Mouse (Mus musculus) megakaryocyte, embryonic 14.5 days (primary cell): Measurements from ENCODE around the gene Ubtf. TPM values are rescaled to one million over a fixed set of nuclear protein-coding genes. Genes with fewer than 3 reads are reported as not detected.

Experiments
- H3K27me3 ChIP-seq: replicated peaks from 2 replicates; pipeline ENCODE3; 2012; ENCODE audit warnings: inconsistent platforms
- H3K36me3 ChIP-seq: replicated peaks from 2 replicates; pipeline ENCODE3; 2012; ENCODE audit warnings: low read length, inconsistent platforms, mixed read lengths
- H3K4me1 ChIP-seq: 2 replicates; pipeline ENCODE4 v1.6.1; 2012; ENCODE audit warnings: inconsistent platforms
- H3K4me3 ChIP-seq: replicated peaks from 2 replicates; pipeline ENCODE3; 2012; ENCODE audit warnings: moderate library complexity, mild to moderate bottlenecking, inconsistent platforms
- H3K9me3 ChIP-seq: 2 replicates; pipeline ENCODE4 v1.6.1; 2012; ENCODE audit warnings: inconsistent platforms
- FLI1 ChIP-seq: IDR thresholded peaks from 2 replicates; pipeline ENCODE4 v1.6.1; 2012; ENCODE audit warnings: low read length, inconsistent platforms, mixed read lengths
- GATA1 ChIP-seq: IDR thresholded peaks from 3 replicates; pipeline ENCODE4 v1.6.1; 2012; ENCODE audit warnings: mixed read lengths, low read length, inconsistent platforms, borderline replicate concordance
- polyA plus RNA-seq: library from polyadenylated mRNA; stranded (reverse); fragments of >175 nt; gene quantifications from 2 replicates; pipeline ENCODE4 v1.2.3, GENCODE M21; 2012; ENCODE audit warnings: low replicate concordance; ENCODE audit not compliant: insufficient read depth

The Ubtf gene
- polyA plus RNA-seq, 1 experiment: 85.8 TPM

DNA sequence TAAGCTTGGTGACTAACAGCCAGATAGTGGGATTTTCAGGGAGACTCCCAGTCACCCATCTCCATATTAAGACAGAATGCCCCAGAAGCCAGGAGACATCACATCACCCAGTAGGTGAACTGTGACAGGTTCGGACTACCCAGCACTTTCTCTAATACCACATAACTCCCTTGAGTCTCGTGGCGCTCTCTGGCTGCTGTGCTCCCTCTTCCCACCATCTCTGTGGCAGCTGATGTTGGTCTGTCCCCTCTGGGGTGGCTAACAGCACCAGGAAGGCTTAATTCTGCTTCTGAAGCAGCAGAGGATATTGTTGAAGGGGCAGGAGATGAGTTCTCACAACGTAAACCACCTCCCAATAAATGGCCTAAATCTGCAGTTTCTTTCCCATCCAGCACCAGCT lies 7.6 kb downstream of the Ubtf start:
- Histone ChIP-seq H3K27me3 (no peaks in the 10 kb centered on the region), H3K9me3 (no peaks in the 10 kb centered on the region), H3K36me3 (peaks cover 89% of the 10 kb centered on the region), H3K4me1 (peaks cover 88% of the 10 kb centered on the region), H3K4me3 (no peak overlapping the region)
- TF ChIP-seq GATA1 (no peak), FLI1 (no peak)

DNA sequence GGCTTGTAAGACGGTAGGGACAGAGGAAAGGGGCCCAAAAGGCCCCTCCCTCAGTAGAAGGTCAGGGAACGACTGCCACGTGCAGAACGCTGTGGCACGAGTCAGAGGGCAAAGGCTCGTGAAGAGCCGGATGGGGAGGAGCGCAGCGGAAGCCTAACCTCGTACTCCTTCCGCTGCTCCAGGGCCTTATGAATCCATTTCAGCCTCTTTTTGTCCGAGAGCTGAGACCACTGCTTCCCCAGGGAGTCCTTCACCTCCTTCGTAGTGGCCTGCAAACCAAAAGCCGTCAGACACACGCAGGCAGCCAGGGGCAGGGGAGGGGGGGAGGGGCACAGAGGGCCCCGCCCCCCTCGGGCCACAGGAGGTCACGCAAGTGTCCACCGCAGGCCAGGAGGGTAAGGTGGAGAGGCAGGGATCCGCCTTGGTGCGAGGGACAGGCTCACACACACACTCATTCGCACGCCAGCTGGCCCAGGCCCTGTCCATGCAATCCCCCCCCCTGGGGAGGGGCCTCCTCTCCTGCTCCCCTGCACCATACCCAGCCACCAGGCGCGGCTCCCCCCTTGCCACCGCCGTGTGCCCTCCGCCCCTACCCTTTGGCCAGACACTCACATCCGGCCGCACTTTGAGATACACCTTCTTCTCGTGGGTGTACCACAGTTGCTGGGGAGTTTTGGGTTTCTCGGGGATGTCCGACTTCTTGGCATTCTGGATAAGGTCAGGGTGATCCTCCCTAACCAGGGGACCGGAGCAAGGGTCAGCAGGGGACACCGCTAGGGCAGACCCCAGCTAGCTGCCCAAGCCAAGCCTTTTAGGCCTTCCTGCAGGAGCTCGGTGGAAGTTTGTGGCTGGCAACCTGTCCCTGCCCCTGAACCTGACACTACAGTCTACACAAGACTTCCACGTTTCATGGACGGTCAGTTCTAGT lies 8.5 kb downstream of the Ubtf start:
- no peaks in the 10 kb centered on the region for H3K9me3 ChIP-seq
- no peak overlapping the region for H3K4me3 ChIP-seq
- peaks cover 92% of the 10 kb centered on the region for H3K4me1 ChIP-seq

DNA sequence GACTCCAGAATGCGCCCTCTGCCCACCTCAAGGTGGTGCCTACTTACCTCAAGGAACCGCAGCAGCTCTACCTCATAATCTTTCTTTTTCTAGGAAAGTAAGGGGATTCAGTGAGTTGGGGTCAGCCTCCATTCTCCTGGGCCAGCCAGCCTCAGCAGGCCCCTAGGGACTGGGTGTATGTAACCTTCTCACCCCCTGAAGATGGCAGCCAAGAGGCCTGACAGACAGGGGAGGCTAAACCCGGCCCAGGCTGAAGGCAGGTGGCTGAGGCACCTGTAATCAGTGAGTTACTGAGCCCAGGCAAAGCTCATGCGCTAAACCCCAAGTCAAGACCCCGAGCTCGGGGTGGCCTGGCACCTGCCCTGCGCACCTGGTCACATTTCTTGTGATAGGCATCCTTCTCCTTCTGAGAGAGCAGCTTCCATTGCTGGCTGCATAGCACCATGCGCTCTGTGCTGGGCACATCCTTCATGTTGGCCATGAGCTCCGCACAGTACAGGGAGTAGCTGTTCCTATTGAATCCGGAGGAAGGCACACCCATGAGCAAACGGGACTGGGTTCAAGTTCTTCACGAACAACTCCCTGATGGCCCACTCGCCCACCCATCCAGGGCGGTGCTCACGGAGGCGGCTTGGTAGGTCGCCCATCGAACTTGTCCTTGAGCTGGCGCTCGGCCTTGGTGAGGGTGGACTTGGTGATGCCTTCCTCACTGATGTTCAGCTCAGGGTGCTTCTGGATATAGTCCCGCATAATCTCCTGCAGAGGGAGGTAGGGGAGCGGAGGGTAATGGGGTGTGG lies 9.5 kb downstream of the Ubtf start:
- peaks cover 96% of the 10 kb centered on the region for H3K36me3 ChIP-seq
- TF ChIP-seq FLI1 (no peak), GATA1 (no peak)
- no peaks in the 10 kb centered on the region for H3K27me3 ChIP-seq
- peak overlapping the region; percentile 89 for H3K4me3 ChIP-seq
- H3K9me3 ChIP-seq: no peaks in the 10 kb centered on the region
- peaks cover 86% of the 10 kb centered on the region for H3K4me1 ChIP-seq

More for the DNA sequence above, 8.5 kb downstream of the Ubtf start:
- TF ChIP-seq GATA1 (no peak), FLI1 (no peak)
- peaks cover 98% of the 10 kb centered on the region for H3K36me3 ChIP-seq
- no peaks in the 10 kb centered on the region for H3K27me3 ChIP-seq

DNA sequence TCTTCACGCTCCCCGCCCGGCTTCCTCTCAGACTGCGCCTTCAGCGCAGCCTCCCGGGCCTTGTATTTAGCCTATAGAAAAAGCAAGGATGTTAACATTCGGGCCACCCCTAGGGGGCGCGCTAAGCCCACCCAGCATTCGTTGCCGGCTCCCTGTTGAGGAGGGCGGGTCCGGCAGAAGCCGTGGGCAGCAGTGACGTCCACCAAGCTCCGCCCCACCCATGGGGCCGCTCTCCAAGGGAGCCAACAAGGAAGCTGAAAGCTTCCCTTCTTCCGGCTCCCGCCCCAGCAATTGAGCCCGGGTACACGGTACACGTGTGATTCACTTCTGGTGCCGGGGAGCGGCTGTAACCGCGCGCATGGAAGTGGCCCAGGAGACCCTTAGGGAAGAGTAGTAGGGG lies 10.6 kb downstream of the Ubtf start:
- Histone ChIP-seq H3K4me3 (peak overlapping the region; percentile 89), H3K27me3 (no peaks in the 10 kb centered on the region), H3K36me3 (peaks cover 89% of the 10 kb centered on the region), H3K4me1 (peaks cover 76% of the 10 kb centered on the region), H3K9me3 (no peaks in the 10 kb centered on the region)
- TF ChIP-seq GATA1 (no peak), FLI1 (no peak; the same call in 1 of the 2 replicates)

DNA sequence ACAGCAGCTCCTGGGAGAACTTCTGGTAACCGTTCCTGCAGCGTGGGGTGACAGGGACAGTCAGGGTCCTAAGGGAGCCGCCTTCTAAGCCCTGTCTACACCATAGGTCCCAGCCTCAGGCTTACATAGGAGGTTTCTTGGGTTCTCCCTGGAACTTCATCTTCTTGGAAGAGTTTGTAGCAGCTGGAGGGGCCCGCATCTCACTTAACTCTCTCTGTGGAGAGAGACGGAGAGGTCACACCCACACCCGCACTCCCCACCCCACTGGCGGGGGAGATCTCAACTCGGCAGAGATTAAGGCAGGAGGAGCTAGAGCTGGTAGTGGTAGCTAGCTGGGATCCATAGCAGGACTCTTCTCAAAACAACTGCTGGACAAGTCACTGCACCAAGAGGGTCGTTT lies 11.4 kb downstream of the Ubtf start:
- no peaks in the 10 kb centered on the region for H3K9me3 ChIP-seq
- H3K4me1 ChIP-seq: peaks cover 69% of the 10 kb centered on the region
- no peaks in the 10 kb centered on the region for H3K27me3 ChIP-seq
- no peak for TF ChIP-seq GATA1
- no peak for TF ChIP-seq FLI1
- peaks cover 80% of the 10 kb centered on the region for H3K36me3 ChIP-seq
- no peak overlapping the region for H3K4me3 ChIP-seq

DNA sequence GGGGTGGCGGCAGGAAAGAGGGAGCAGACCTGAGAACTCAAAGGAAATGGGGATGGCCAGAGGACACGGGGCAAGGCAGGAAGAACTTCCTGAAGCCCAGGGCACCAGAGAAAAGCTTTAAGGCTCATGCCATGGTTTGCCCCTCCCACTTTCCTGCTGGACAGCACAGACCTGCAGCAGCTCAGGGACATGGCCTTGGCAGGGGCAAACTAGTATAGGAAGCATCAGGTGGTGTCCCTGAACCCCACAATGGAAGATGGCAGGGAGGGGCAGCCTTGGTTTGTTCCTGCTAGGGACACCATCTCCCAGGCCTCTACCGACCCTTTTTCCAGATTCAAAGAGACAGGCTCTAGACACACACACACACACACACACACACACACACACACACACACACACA lies 14.2 kb downstream of the Ubtf start:
- Histone ChIP-seq H3K4me3 (no peak overlapping the region), H3K9me3 (no peaks in the 10 kb centered on the region), H3K36me3 (peaks cover 53% of the 10 kb centered on the region), H3K4me1 (peaks cover 49% of the 10 kb centered on the region), H3K27me3 (no peaks in the 10 kb centered on the region)
- TF ChIP-seq GATA1 (no peak), FLI1 (no peak)

DNA sequence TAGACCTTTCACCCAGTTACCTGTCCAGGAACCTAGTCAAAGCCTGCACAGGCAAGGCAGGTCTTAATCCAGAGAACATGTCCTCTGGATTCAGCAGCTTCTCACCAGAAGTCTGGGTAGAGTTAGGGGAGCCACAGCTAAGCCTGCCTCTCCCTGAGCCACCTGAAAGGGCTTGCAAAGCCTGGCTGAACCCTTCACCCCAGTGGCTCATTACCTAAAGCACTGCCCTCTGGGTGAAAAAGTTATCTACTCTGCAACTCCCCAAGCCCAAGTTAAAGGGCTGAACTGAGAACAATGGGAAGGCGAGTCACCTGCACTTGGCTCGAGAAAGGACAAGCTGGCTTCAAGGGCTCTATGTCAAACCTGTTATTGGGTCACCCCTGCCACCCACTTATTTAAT lies 15.4 kb downstream of the Ubtf start:
- TF ChIP-seq GATA1: no peak
- TF ChIP-seq FLI1: no peak
- Histone ChIP-seq H3K9me3 (no peaks in the 10 kb centered on the region), H3K27me3 (no peaks in the 10 kb centered on the region), H3K4me3 (no peak overlapping the region), H3K36me3 (peaks cover 41% of the 10 kb centered on the region), H3K4me1 (peaks cover 41% of the 10 kb centered on the region)

DNA sequence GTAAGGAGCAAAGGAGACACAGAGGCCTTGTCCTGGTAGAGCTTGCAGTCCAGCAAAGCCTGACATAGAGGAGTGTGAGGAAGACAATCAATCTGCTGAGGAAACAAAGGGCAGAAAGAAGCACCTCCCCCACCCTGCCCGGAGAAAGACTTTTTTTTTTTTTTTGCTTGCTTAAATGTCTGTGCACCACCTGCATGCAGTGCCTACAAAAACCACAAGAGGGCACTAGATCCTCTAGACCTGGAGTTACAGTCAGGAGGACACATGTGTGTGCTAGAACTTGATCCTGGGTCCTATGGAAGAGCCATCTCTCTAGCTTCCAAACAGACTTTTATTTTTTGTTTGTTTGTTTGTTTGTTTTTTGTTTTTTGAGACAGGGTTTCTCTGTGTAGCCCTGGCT lies 19.7 kb downstream of the Ubtf start:
- peaks cover 35% of the 10 kb centered on the region for H3K4me1 ChIP-seq
- H3K4me3 ChIP-seq: no peak overlapping the region
- H3K9me3 ChIP-seq: no peaks in the 10 kb centered on the region
- TF ChIP-seq FLI1 (no peak), GATA1 (no peak)
- H3K27me3 ChIP-seq: no peaks in the 10 kb centered on the region
- peaks cover 5% of the 10 kb centered on the region for H3K36me3 ChIP-seq

DNA sequence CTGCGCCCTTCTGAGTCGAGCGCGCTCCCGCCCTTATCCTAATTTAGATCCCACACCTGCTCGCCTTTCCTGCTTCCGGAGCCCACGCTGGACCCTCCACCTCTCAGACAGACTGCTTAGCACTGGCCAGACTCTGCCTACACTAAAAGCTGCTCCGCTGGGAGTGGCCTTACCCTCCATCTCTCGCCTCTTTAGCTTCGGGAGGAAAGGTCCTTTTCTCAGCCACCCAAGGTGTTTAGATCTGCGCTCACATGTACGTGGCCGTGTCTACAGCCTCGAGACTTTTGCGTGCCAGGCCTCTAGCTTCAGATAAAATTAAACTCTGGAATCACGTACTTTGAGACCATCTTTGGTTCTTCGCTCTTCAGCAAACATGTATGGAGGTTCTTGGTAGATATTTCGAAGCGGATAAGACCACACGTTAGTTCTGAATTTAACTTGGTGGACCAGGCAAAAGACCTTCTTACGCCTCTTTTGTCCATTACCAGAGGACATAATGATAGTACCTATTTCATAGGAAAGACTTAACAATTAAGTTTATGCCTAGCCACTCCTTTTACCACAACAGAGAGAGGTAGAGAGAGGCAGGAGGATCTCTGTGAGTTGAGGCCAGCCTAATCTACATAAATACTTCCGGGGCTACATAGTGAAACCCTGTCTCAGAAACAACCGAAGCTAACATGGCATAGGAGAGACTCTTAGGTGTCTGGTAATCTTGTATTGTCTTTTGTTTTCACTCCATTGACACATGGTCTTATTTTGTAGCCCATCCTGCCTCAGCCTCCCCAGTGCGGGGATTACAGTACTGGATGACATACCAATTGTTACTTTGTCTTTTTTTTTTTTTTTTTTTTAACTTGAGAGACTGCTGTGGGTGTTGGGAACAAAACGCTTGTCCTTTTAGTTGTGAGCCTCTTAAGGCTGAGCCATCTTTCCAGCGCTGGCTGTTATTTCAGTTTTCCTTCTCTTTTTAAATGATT lies 21.7 kb downstream of the Ubtf start:
- Histone ChIP-seq H3K27me3 (no peaks in the 10 kb centered on the region), H3K4me3 (peak overlapping the region; percentile 96), H3K4me1 (peaks cover 47% of the 10 kb centered on the region), H3K36me3 (peaks cover 21% of the 10 kb centered on the region), H3K9me3 (no peaks in the 10 kb centered on the region)
- TF ChIP-seq FLI1 (no peak), GATA1 (no peak)
